Mouse (Mus musculus) liver, embryonic 15.5 days (tissue): ENCODE measurements around the gene Plekho2. TPM values are rescaled to one million over a fixed set of nuclear protein-coding genes. Genes with fewer than 3 reads are reported as not detected.

Source experiments
- polyA plus RNA-seq: library from polyadenylated mRNA; unstranded; fragments of >200 nt; fragmentation: Nextera tagmentation; extraction: Ambion mirVana; gene quantifications from 2 replicates; pipeline ENCODE4 v1.2.1, GENCODE M21; 2015

Plekho2 gene
- polyA plus RNA-seq, 1 experiment from 2014 or later = 27.0 TPM

Other genes with a start within 250 kb of the Plekho2 start
- gene Pdcd7, start 233.9 kb downstream of the Plekho2 start, polyA plus RNA-seq = 3.3 and 3.6 TPM in 2 replicates
- gene Ubap1l, start 219.0 kb downstream of the Plekho2 start, polyA plus RNA-seq = 0.09 TPM in 1 of 2 replicates, not detected in the other
- 0.18 and 0.24 TPM in 2 replicates for gene Kbtbd13, start 188.4 kb downstream of the Plekho2 start, polyA plus RNA-seq
- gene Rasl12, start 181.5 kb downstream of the Plekho2 start, polyA plus RNA-seq = 0.10 and 0.23 TPM in 2 replicates
- gene Slc51b, start 157.1 kb downstream of the Plekho2 start, polyA plus RNA-seq = 0.17 TPM in 1 of 2 replicates, not detected in the other
- 6.2 and 6.7 TPM in 2 replicates for gene Mtfmt, start 144.3 kb downstream of the Plekho2 start, polyA plus RNA-seq
- gene Spg21, start 119.1 kb downstream of the Plekho2 start, polyA plus RNA-seq = 24.1 and 30.0 TPM in 2 replicates
- gene Ankdd1a, start 59.8 kb downstream of the Plekho2 start, polyA plus RNA-seq = 0.09 TPM in 1 of 2 replicates, not detected in the other
- 10.0 and 13.2 TPM in 2 replicates for gene Pif1, start 7.1 kb upstream of the Plekho2 start, polyA plus RNA-seq
- gene Rbpms2, start 49.6 kb upstream of the Plekho2 start, polyA plus RNA-seq = 11.3 and 11.8 TPM in 2 replicates
- gene Oaz2, start 88.0 kb upstream of the Plekho2 start, polyA plus RNA-seq = 48.8 and 51.7 TPM in 2 replicates
- gene Zfp609, start 247.5 kb upstream of the Plekho2 start, polyA plus RNA-seq = 1.6 and 2.0 TPM in 2 replicates